Mouse (Mus musculus) G1E (cell line): ENCODE measurements around the gene Gstt1.

ENCODE experiments used
- CTCF ChIP-seq: IDR thresholded peaks from 2 replicates; pipeline ENCODE4 v1.5.1; 2012; ENCODE audit warnings: low read depth, low read length, inconsistent platforms, mixed read lengths
- POLR2AphosphoS5 ChIP-seq: IDR thresholded peaks from 2 replicates; pipeline ENCODE4 v1.6.1; 2012; ENCODE audit warnings: low read depth, low read length, inconsistent platforms; ENCODE audit not compliant: insufficient replicate concordance
- TAL1 ChIP-seq: conservative IDR thresholded peaks from 2 replicates; pipeline ENCODE4 v1.6.1; 2012; ENCODE audit warnings: low read depth, low read length, inconsistent platforms, mixed read lengths

- no peak for TF ChIP-seq CTCF
- no peak for TF ChIP-seq TAL1
- no peak for TF ChIP-seq POLR2AphosphoS5
Measured at GRCm38 (mm10) chr10:75834721-75835120, 36.3 kb upstream of the Gstt1 start.
